Mouse (Mus musculus) hindbrain, embryonic 15.5 days (tissue): ENCODE measurements around the gene Zmym1. TPM values are rescaled to one million over a fixed set of nuclear protein-coding genes. Genes with fewer than 3 reads are reported as not detected.
A peak's percentile ranks its signal among the peaks of the same experiment; 100 is the strongest.

Source experiments
- ATAC-seq: fragments of 200-750 bp; cut with Nextera tagmentation; 2 replicates; pipeline ENCODE4 v1.8.0; 2017; ENCODE audit warnings: low read depth, moderate number of reproducible peaks, moderate TSS enrichment; ENCODE audit not compliant: low FRiP score
- H3K27ac ChIP-seq: fragments of 300-500 bp; sonication (generic); replicated peaks from 2 replicates; pipeline ENCODE4 v1.5.1; 2015; ENCODE audit warnings: mild to moderate bottlenecking, inconsistent platforms
- H3K27me3 ChIP-seq: fragments of 300-500 bp; sonication (generic); 2 replicates; pipeline ENCODE4 v1.6.1; 2015; ENCODE audit warnings: control low read depth, inconsistent platforms
- H3K36me3 ChIP-seq: fragments of 300-500 bp; sonication (generic); 2 replicates; pipeline ENCODE4 v1.6.1; 2015; ENCODE audit warnings: control low read depth, inconsistent platforms
- H3K4me1 ChIP-seq: fragments of 300-500 bp; sonication (generic); replicated peaks from 2 replicates; pipeline ENCODE4 v1.6.1; 2015; ENCODE audit warnings: control low read depth, inconsistent platforms
- H3K4me2 ChIP-seq: fragments of 300-500 bp; sonication (generic); 2 replicates; pipeline ENCODE4 v1.6.1; 2015; ENCODE audit warnings: moderate library complexity, mild to moderate bottlenecking, inconsistent platforms
- H3K4me3 ChIP-seq: fragments of 300-500 bp; sonication (generic); 2 replicates; pipeline ENCODE4 v1.5.1; 2015; ENCODE audit warnings: mild to moderate bottlenecking, inconsistent platforms
- H3K9ac ChIP-seq: fragments of 300-500 bp; sonication (generic); 2 replicates; pipeline ENCODE4 v1.6.1; 2015; ENCODE audit warnings: inconsistent platforms
- H3K9me3 ChIP-seq: fragments of 300-500 bp; sonication (generic); 2 replicates; pipeline ENCODE4 v1.6.1; 2016; ENCODE audit warnings: control low read depth, inconsistent platforms
- WGBS: fragments of 180-500 bp; shearing (Covaris S2); methylation state at CpG from one replicate; pipeline ENCODE4 v1.1.7; 2015; 5-methylcytosine and 5-hydroxymethylcytosine counted together
- polyA plus RNA-seq: library from polyadenylated mRNA; unstranded; fragments of >200 nt; fragmentation: Nextera tagmentation; extraction: Ambion mirVana; gene quantifications from 2 replicates; pipeline ENCODE4 v1.2.1, GENCODE M21; 2015

Gene Zmym1
- polyA plus RNA-seq, 1 experiment from 2014 or later: 26.3 TPM

- H3K4me1 ChIP-seq: no peaks in the 10 kb centered on the region
- H3K9me3 ChIP-seq: no peaks in the 10 kb centered on the region
- H3K36me3 ChIP-seq: peaks cover 41% of the 10 kb centered on the region
- 83% methylated on average over 7 of the region's 7 CpGs for WGBS
- H3K27ac ChIP-seq: no peak overlapping the region
- no peak overlapping the region for H3K4me2 ChIP-seq
- no peak overlapping the region for H3K4me3 ChIP-seq
- no peaks in the 10 kb centered on the region for H3K27me3 ChIP-seq
- no peak overlapping the region for H3K9ac ChIP-seq
- ATAC-seq: no peak
These were observed 6.3 kb downstream of the Zmym1 start for GRCm38 (mm10) chr4:127054522-127055198.

GRCm38 (mm10) chr4:127053071-127053470 lies 7.9 kb downstream of the Zmym1 start:
- Histone ChIP-seq H3K4me1 (no peaks in the 10 kb centered on the region), H3K27me3 (no peaks in the 10 kb centered on the region), H3K4me3 (no peak overlapping the region), H3K36me3 (peaks cover 48% of the 10 kb centered on the region), H3K27ac (no peak overlapping the region), H3K9me3 (no peaks in the 10 kb centered on the region), H3K4me2 (no peak overlapping the region), H3K9ac (no peak overlapping the region)
- no peak for ATAC-seq
- WGBS: 94% methylated on average over 5 of the region's 5 CpGs

- no peak overlapping the region for H3K9ac ChIP-seq
- 88% methylated on average over 8 of the region's 8 CpGs for WGBS
- no peak overlapping the region for H3K27ac ChIP-seq
- no peak overlapping the region for H3K4me2 ChIP-seq
- H3K4me3 ChIP-seq: no peak overlapping the region
- no peaks in the 10 kb centered on the region for H3K4me1 ChIP-seq
- no peaks in the 10 kb centered on the region for H3K27me3 ChIP-seq
- peaks cover 50% of the 10 kb centered on the region for H3K36me3 ChIP-seq
- H3K9me3 ChIP-seq: no peaks in the 10 kb centered on the region
- no peak for ATAC-seq
These were observed 9.8 kb downstream of the Zmym1 start for GRCm38 (mm10) chr4:127051121-127051520.

- Histone ChIP-seq H3K4me3 (no peak overlapping the region), H3K36me3 (peaks cover 67% of the 10 kb centered on the region), H3K9me3 (no peaks in the 10 kb centered on the region), H3K27ac (no peak overlapping the region), H3K9ac (no peak overlapping the region), H3K4me2 (no peak overlapping the region), H3K27me3 (no peaks in the 10 kb centered on the region), H3K4me1 (no peaks in the 10 kb centered on the region)
- 88% methylated on average over 4 of the region's 4 CpGs for WGBS
- no peak for ATAC-seq
These were observed 17.4 kb downstream of the Zmym1 start for GRCm38 (mm10) chr4:127043540-127043939.

- H3K4me2 ChIP-seq: no peak overlapping the region
- ATAC-seq: no peak
- H3K4me1 ChIP-seq: no peaks in the 10 kb centered on the region
- WGBS: 81% methylated on average over 3 of the region's 3 CpGs
- no peaks in the 10 kb centered on the region for H3K9me3 ChIP-seq
- no peaks in the 10 kb centered on the region for H3K27me3 ChIP-seq
- no peak overlapping the region for H3K27ac ChIP-seq
- peaks cover 67% of the 10 kb centered on the region for H3K36me3 ChIP-seq
- H3K9ac ChIP-seq: no peak overlapping the region
- no peak overlapping the region for H3K4me3 ChIP-seq
These were observed 21.0 kb downstream of the Zmym1 start for GRCm38 (mm10) chr4:127039871-127040483.

- H3K9me3 ChIP-seq: no peaks in the 10 kb centered on the region
- 94% methylated on average over 3 of the region's 3 CpGs for WGBS
These were observed 22.1 kb downstream of the Zmym1 start for GRCm38 (mm10) chr4:127038828-127039349.

GRCm38 (mm10) chr4:127037908-127038827 lies 22.8 kb downstream of the Zmym1 start:
- Histone ChIP-seq H3K36me3 (peaks cover 76% of the 10 kb centered on the region), H3K4me2 (no peak overlapping the region), H3K9ac (no peak overlapping the region), H3K27me3 (no peaks in the 10 kb centered on the region), H3K4me3 (no peak overlapping the region), H3K4me1 (peaks cover 4% of the 10 kb centered on the region; the same call in 1 of the 2 replicates), H3K27ac (no peak overlapping the region), H3K9me3 (no peaks in the 10 kb centered on the region)
- 86% methylated on average over 8 of the region's 8 CpGs for WGBS
- no peak for ATAC-seq

More at GRCm38 (mm10) chr4:127038828-127039349, 22.1 kb downstream of the Zmym1 start:
- Histone ChIP-seq H3K27ac (no peak overlapping the region), H3K9ac (no peak overlapping the region), H3K27me3 (no peaks in the 10 kb centered on the region), H3K4me3 (no peak overlapping the region), H3K36me3 (peaks cover 69% of the 10 kb centered on the region), H3K4me2 (no peak overlapping the region), H3K4me1 (peaks cover 4% of the 10 kb centered on the region; the same call in 1 of the 2 replicates)
- ATAC-seq: no peak; the same call in 1 of the 2 replicates

GRCm38 (mm10) chr4:127037158-127037557 lies 23.8 kb downstream of the Zmym1 start:
- Histone ChIP-seq H3K9ac (no peak overlapping the region), H3K4me3 (no peak overlapping the region), H3K4me2 (no peak overlapping the region), H3K9me3 (no peaks in the 10 kb centered on the region), H3K27ac (no peak overlapping the region), H3K27me3 (no peaks in the 10 kb centered on the region), H3K36me3 (peaks cover 79% of the 10 kb centered on the region), H3K4me1 (peaks cover 9% of the 10 kb centered on the region; the same call in 1 of the 2 replicates)
- no peak for ATAC-seq
- 92% methylated on average over 3 of the region's 3 CpGs for WGBS

- Histone ChIP-seq H3K27ac (no peak overlapping the region), H3K4me2 (no peak overlapping the region), H3K9ac (no peak overlapping the region), H3K36me3 (peaks cover 69% of the 10 kb centered on the region), H3K9me3 (no peaks in the 10 kb centered on the region), H3K4me3 (no peak overlapping the region), H3K27me3 (no peaks in the 10 kb centered on the region), H3K4me1 (peaks cover 44% of the 10 kb centered on the region)
- ATAC-seq: no peak
- WGBS: 57% methylated on average over 4 of the region's 4 CpGs
These were observed 33.4 kb downstream of the Zmym1 start for GRCm38 (mm10) chr4:127027228-127028190.

DNA sequence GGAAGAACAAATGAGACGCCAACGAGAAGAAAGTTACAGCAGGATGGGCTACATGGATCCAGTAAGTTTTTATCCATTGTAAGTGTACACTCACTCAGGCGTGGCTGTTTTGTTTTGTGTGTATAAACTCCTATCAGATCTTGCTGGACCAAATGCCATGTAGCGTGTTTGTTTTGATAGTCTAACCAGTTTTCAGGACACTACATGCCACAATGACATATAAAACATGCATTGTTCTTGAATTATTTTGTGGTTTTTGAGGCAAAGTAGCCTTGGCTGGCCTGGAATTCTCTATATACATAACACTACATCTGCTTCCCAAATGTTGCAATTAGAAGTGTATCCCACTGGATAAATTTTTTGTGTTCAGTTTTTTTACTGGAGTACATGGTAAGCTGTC lies 34.1 kb downstream of the Zmym1 start:
- Histone ChIP-seq H3K27ac (no peak overlapping the region), H3K9ac (no peak overlapping the region), H3K27me3 (no peaks in the 10 kb centered on the region), H3K9me3 (no peaks in the 10 kb centered on the region), H3K4me1 (peaks cover 44% of the 10 kb centered on the region), H3K4me2 (no peak overlapping the region), H3K4me3 (no peak overlapping the region), H3K36me3 (peaks cover 64% of the 10 kb centered on the region)
- WGBS: 89% methylated on average over 4 of the region's 4 CpGs
- ATAC-seq: no peak

DNA sequence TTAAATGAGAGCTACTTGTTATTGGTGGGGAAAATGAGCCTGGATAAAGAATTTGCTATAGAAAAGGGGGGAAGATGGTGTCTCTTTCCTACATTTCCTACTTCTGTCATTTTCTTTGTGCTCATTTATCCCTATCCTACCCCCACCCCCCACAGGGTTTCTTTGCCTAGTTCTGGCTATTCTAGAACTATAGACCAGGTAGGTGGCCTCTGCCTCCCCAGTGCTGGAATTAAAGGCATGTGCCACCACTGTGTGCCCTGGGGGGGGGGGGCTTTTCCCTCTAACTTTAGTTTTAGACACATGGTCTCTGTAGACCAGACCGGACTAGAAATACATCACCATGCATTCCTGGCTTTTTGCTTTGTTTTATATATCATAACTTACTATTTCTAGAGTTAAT lies 36.7 kb downstream of the Zmym1 start:
- Histone ChIP-seq H3K9me3 (no peaks in the 10 kb centered on the region), H3K9ac (peak overlapping the region; percentile 100), H3K4me2 (peak overlapping the region; percentile 88), H3K4me3 (peak overlapping the region; percentile 98), H3K27ac (no peak overlapping the region), H3K36me3 (peaks cover 40% of the 10 kb centered on the region), H3K27me3 (no peaks in the 10 kb centered on the region), H3K4me1 (peaks cover 49% of the 10 kb centered on the region)
- WGBS: 26% methylated on average over 1 of the region's 1 CpGs
- ATAC-seq: no peak
